Mouse (Mus musculus): ENCODE measurements around the gene Olfr461.

Olfr461 gene

GRCm38 (mm10) chr6:40554950-40555349, at the start of gene Olfr461:
Olfr461 (minus strand) TSS chr6:40555050.
- no peak for DNase-seq (ENCODE audit: low read depth, low spot score)

- peak; percentile 69 for DNase-seq (ENCODE audit: low read depth, low spot score)
Observed at GRCm38 (mm10) chr6:40598546-40598945, 43.7 kb upstream of the Olfr461 start.

- DNase-seq (ENCODE audit: low read depth, low spot score) = no peak
Observed at GRCm38 (mm10) chr6:40594804-40595550, 40.1 kb upstream of the Olfr461 start.

GRCm38 (mm10) chr6:40588346-40588745, 33.5 kb upstream of the Olfr461 start:
- no peak for DNase-seq (ENCODE audit: low read depth, low spot score)

GRCm38 (mm10) chr6:40585645-40586044, 30.8 kb upstream of the Olfr461 start, which contains the start of gene Clec5a:
Clec5a (minus strand) TSS chr6:40585821.
- DNase-seq (ENCODE audit: low read depth, low spot score) = no peak

GRCm38 (mm10) chr6:40584336-40584735, 29.5 kb upstream of the Olfr461 start:
- DNase-seq (ENCODE audit: low read depth, low spot score) = no peak

- DNase-seq (ENCODE audit: low read depth, low spot score) = no peak
Observed at GRCm38 (mm10) chr6:40576305-40576704, 21.5 kb upstream of the Olfr461 start.

- DNase-seq (ENCODE audit: low read depth, low spot score) = no peak
Observed at GRCm38 (mm10) chr6:40573618-40574017, 18.8 kb upstream of the Olfr461 start.

GRCm38 (mm10) chr6:40569187-40569586, 14.3 kb upstream of the Olfr461 start, which contains the start of gene Olfr460:
Olfr460 (plus strand) TSS chr6:40569487.
- DNase-seq (ENCODE audit: low read depth, low spot score) = no peak

GRCm38 (mm10) chr6:40544690-40545089, 10.2 kb downstream of the Olfr461 start:
- no peak for DNase-seq (ENCODE audit: low read depth, low spot score)

- no peak for DNase-seq (ENCODE audit: low read depth, low spot score)
Observed at GRCm38 (mm10) chr6:40519408-40519807, 35.4 kb downstream of the Olfr461 start, which contains the start of gene Prss37. Prss37 (minus strand) TSS chr6:40519508.

GRCm38 (mm10) chr6:40493229-40493628, 61.6 kb downstream of the Olfr461 start, which contains the start of gene Tas2r108:
Tas2r108 (plus strand) TSS chr6:40493529.
- DNase-seq (ENCODE audit: low read depth, low spot score) = no peak
